ENCODE assay signal across 17 mouse cellular contexts in the genomic region with DNA sequence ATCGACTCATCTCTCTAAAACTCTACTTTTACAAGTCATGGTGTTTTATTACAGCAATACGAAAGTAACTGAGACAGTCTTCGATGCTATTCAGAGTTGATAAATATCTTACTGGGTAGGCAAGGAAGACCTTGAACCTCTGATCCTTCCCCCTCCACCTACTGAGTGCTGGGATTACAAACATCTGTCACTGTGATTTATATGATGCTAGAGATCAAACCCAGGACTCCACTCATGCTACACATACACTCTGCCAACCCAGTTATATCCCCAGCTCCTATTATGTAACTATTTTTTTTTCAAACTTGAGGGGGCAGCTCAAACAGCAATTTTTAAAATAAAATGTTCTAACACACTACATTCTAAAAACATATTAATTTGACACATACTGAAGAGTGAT.
DNase-seq lines count a peak whose midpoint lies in the region; ATAC-seq and TF ChIP-seq lines count a peak whose summit lies in the region.
"Had no signal": no experiment of that assay in that cellular context is flagged by ENCODE, and none has a peak within 500 bp of the region (broad histone marks: within the 10 kb centered on the region; RNA-seq: fewer than 3 reads in every experiment).

No protein-coding gene starts in this region.

- H3K36me3 ChIP-seq in kidney, postnatal 0 days (ENCODE audit: insufficient read depth, low read length), result no peaks in the 10 kb centered on the region
- no peaks in the 10 kb centered on the region for H3K36me3 ChIP-seq in intestine, embryonic 15.5 days
- H3K36me3 ChIP-seq in myocyte (ENCODE audit: control insufficient read depth, insufficient read depth), result no peaks in the 10 kb centered on the region
- H3K36me3 ChIP-seq: embryonic facial prominence, embryonic 15.5 days; forebrain, embryonic 15.5 days; heart, embryonic 13.5 days; hindbrain, embryonic 15.5 days had no signal

- no peak overlapping the region for H3K4me3 ChIP-seq in kidney, postnatal 0 days (replicated peaks; ENCODE audit: low read depth, low read length)
- no peak overlapping the region for H3K4me3 ChIP-seq in intestine, embryonic 15.5 days (replicated peaks)
- no peak overlapping the region for H3K4me3 ChIP-seq in myocyte
- H3K4me3 ChIP-seq: embryonic facial prominence, embryonic 15.5 days; forebrain, embryonic 15.5 days; heart, embryonic 13.5 days; hindbrain, embryonic 15.5 days had no signal

- H3K4me1 ChIP-seq in kidney, postnatal 0 days (replicated peaks; ENCODE audit: insufficient read depth, low read length), result no peaks in the 10 kb centered on the region
- peaks cover 8% of the 10 kb centered on the region for H3K4me1 ChIP-seq in intestine, embryonic 15.5 days (replicated peaks)
- H3K4me1 ChIP-seq: forebrain, embryonic 15.5 days; hindbrain, embryonic 15.5 days had no signal

- no peaks in the 10 kb centered on the region for H3K27me3 ChIP-seq in kidney, postnatal 0 days (ENCODE audit: insufficient read depth, low read length)
- H3K27me3 ChIP-seq in intestine, embryonic 15.5 days (replicated peaks), result no peaks in the 10 kb centered on the region
- H3K27me3 ChIP-seq in myocyte (ENCODE audit: control insufficient read depth, insufficient read depth, insufficient read length), result no peaks in the 10 kb centered on the region
- H3K27me3 ChIP-seq: embryonic facial prominence, embryonic 15.5 days; forebrain, embryonic 15.5 days; heart, embryonic 13.5 days; hindbrain, embryonic 15.5 days had no signal

- no peaks in the 10 kb centered on the region for H3K9me3 ChIP-seq in kidney, postnatal 0 days (replicated peaks; ENCODE audit: low read length)
- no peaks in the 10 kb centered on the region for H3K9me3 ChIP-seq in intestine, embryonic 15.5 days
- H3K9me3 ChIP-seq: embryonic facial prominence, embryonic 15.5 days; forebrain, embryonic 15.5 days; heart, embryonic 13.5 days; hindbrain, embryonic 15.5 days had no signal

- H3ac ChIP-seq in myocyte (ENCODE audit: control insufficient read depth, insufficient read length), result no peak overlapping the region

- H3K79me2 ChIP-seq in myocyte (ENCODE audit: control insufficient read depth, insufficient read depth), result no peaks in the 10 kb centered on the region

- no peak for TF ChIP-seq CTCF in kidney, postnatal 0 days (IDR thresholded peaks at IDR 0.05; ENCODE audit: low read depth)

- no peak for TF ChIP-seq POLR2A in myocyte (IDR thresholded peaks at IDR 0.05; ENCODE audit: insufficient read length, low read depth)

- H3K27ac ChIP-seq in kidney, postnatal 0 days, result no peak overlapping the region
- H3K27ac ChIP-seq in intestine, embryonic 15.5 days, result no peak overlapping the region
- H3K27ac ChIP-seq: embryonic facial prominence, embryonic 15.5 days; forebrain, embryonic 15.5 days; heart, embryonic 13.5 days; hindbrain, embryonic 15.5 days had no signal

- peak; percentile 38 for DNase-seq in CD4-positive, CD25-positive, alpha-beta regulatory T cell, adult 2 months (ENCODE audit: low read depth, low spot score)
- DNase-seq in kidney, postnatal 0 days (ENCODE audit: low spot score), result peak; percentile 15
- no peak for DNase-seq in kidney, postnatal 10 days
- DNase-seq in layer of hippocampus, adult 9-11 months, result no peak
- DNase-seq in urinary bladder, adult 18-20 months (ENCODE audit: low spot score in 2 of 2), result no peak
- DNase-seq: adrenal gland, postnatal 25 days; cerebellum, adult 2 months; cerebellum, postnatal 10 days; gastrocnemius, postnatal 36 days; heart, postnatal 36 days had no signal

- H3K4me2 ChIP-seq in kidney, postnatal 0 days (ENCODE audit: low read length), result no peak overlapping the region
- H3K4me2 ChIP-seq in intestine, embryonic 15.5 days (replicated peaks), result no peak overlapping the region
- H3K4me2 ChIP-seq in myocyte (ENCODE audit: low read depth), result peak overlapping the region; percentile 55
- H3K4me2 ChIP-seq: embryonic facial prominence, embryonic 15.5 days; forebrain, embryonic 15.5 days; heart, embryonic 13.5 days; hindbrain, embryonic 15.5 days had no signal

- 18% methylated on average over 3 of the region's 3 CpGs for WGBS in kidney, postnatal 0 days
- 17% methylated on average over 3 of the region's 3 CpGs for WGBS in intestine, embryonic 15.5 days

- H3K9ac ChIP-seq in kidney, postnatal 0 days (ENCODE audit: low read depth, low read length), result no peak overlapping the region
- no peak overlapping the region for H3K9ac ChIP-seq in intestine, embryonic 15.5 days
- H3K9ac ChIP-seq: embryonic facial prominence, embryonic 15.5 days; forebrain, embryonic 15.5 days; heart, embryonic 13.5 days; hindbrain, embryonic 15.5 days had no signal

- ATAC-seq in CD4-positive, CD25-positive, alpha-beta regulatory T cell, adult 4 months, result no peak
- ATAC-seq in kidney, postnatal 0 days (replicated peaks; ENCODE audit: low FRiP score, low read depth), result no peak
- peak; percentile 19; the same call in 1 of the 2 replicates for ATAC-seq in intestine, embryonic 15.5 days
- ATAC-seq: forebrain, embryonic 15.5 days had no signal

TF ChIP-seq in myocyte, 11 proteins besides CTCF, POLR2A, EP300 and RAD21:
- TF ChIP-seq CEBPB (IDR thresholded peaks at IDR 0.05; ENCODE audit: insufficient read depth, poor library complexity, severe bottlenecking), result no peak
- TF ChIP-seq USF1 (IDR thresholded peaks at IDR 0.05; ENCODE audit: low read depth), result no peak
- TF ChIP-seq MYOG (IDR thresholded peaks at IDR 0.05; ENCODE audit: control insufficient read depth in 1 of 3, insufficient read depth in 1 of 3, insufficient read length in 2 of 3, low read depth in 2 of 3), result no peak
- TF ChIP-seq TCF12 (IDR thresholded peaks at IDR 0.05; ENCODE audit: insufficient read depth, poor library complexity, severe bottlenecking), result no peak
- no peak for TF ChIP-seq SRF (IDR thresholded peaks at IDR 0.05; ENCODE audit: control insufficient read depth, insufficient read length, low read depth)

Comparison
In these comparisons a context has a peak if more than half of its experiments do, and no peak if none do; other contexts are left out.
1. DNase-seq: peak in CD4-positive, CD25-positive, alpha-beta regulatory T cell, adult 2 months (single experiment) and kidney, postnatal 0 days (single experiment); none in kidney, postnatal 10 days (single experiment), layer of hippocampus, adult 9-11 months (single experiment) and urinary bladder, adult 18-20 months (0 of 2).